Mouse (Mus musculus) fibroblast of lung, adult 2 months (primary cell): Measurements from ENCODE around the gene Fam107b.

Experiments used
- DNase-seq: peaks from one replicate; pipeline ENCODE4 v3.0.0-alpha.2; 2011; ENCODE audit warnings: low read depth

Fam107b gene

GRCm38 (mm10) chr2:3608868-3609854 is 38.9 kb downstream of the Fam107b start:
- DNase-seq, result no peak

- DNase-seq, result no peak
Observed at GRCm38 (mm10) chr2:3618446-3618845, 48.2 kb downstream of the Fam107b start.

GRCm38 (mm10) chr2:3621568-3621967 is 51.3 kb downstream of the Fam107b start:
- no peak for DNase-seq

- DNase-seq, result no peak
Observed at GRCm38 (mm10) chr2:3622158-3622557, 51.9 kb downstream of the Fam107b start.

- DNase-seq, result no peak
Observed at GRCm38 (mm10) chr2:3623207-3623980, 53.1 kb downstream of the Fam107b start.

- DNase-seq, result no peak
Observed at GRCm38 (mm10) chr2:3623981-3624584, 53.8 kb downstream of the Fam107b start.

GRCm38 (mm10) chr2:3629096-3629495 is 58.8 kb downstream of the Fam107b start:
- no peak for DNase-seq

GRCm38 (mm10) chr2:3629741-3630140 is 59.5 kb downstream of the Fam107b start:
- no peak for DNase-seq

GRCm38 (mm10) chr2:3630769-3631477 is 60.6 kb downstream of the Fam107b start:
- no peak for DNase-seq

GRCm38 (mm10) chr2:3633137-3633536 is 62.8 kb downstream of the Fam107b start:
- DNase-seq, result peak; percentile 61

- DNase-seq, result no peak
Observed at GRCm38 (mm10) chr2:3636771-3637170, 66.5 kb downstream of the Fam107b start.

- DNase-seq, result no peak
Observed at GRCm38 (mm10) chr2:3641001-3641770, 70.9 kb downstream of the Fam107b start.

GRCm38 (mm10) chr2:3642949-3643348 is 72.7 kb downstream of the Fam107b start:
- no peak for DNase-seq

GRCm38 (mm10) chr2:3645741-3646140 is 75.5 kb downstream of the Fam107b start:
- DNase-seq, result no peak

GRCm38 (mm10) chr2:3649171-3649570 is 78.9 kb downstream of the Fam107b start:
- no peak for DNase-seq

- DNase-seq, result no peak
Observed at GRCm38 (mm10) chr2:3654606-3655005, 84.3 kb downstream of the Fam107b start.

GRCm38 (mm10) chr2:3656091-3656490 is 85.8 kb downstream of the Fam107b start:
- no peak for DNase-seq

- DNase-seq, result no peak
Observed at GRCm38 (mm10) chr2:3656834-3657233, 86.5 kb downstream of the Fam107b start.

- DNase-seq, result no peak
Observed at GRCm38 (mm10) chr2:3657376-3657775, 87.1 kb downstream of the Fam107b start.

- peak; percentile 68 for DNase-seq
Observed at GRCm38 (mm10) chr2:3657811-3658730, 87.8 kb downstream of the Fam107b start.
